Mouse (Mus musculus) inflammation-experienced regulatory T-cells, adult 6 months (primary cell): ENCODE data around the gene Gm20388. TPM values are rescaled to one million over a fixed set of nuclear protein-coding genes. Genes with fewer than 3 reads are reported as not detected.

Source experiments
- ATAC-seq: one replicate; pipeline ENCODE4 v1.8.0; 2017
- polyA plus RNA-seq, 3 experiments: library from polyadenylated mRNA; unstranded; fragments of 100-300 nt; shearing (Covaris generic); gene quantifications; one replicate each; pipeline ENCODE4 v1.2.1; 2017

The Gm20388 gene
- polyA plus RNA-seq, 3 experiments from 2014 or later, result 10.8 to 14.1 (median 11.8) TPM

DNA sequence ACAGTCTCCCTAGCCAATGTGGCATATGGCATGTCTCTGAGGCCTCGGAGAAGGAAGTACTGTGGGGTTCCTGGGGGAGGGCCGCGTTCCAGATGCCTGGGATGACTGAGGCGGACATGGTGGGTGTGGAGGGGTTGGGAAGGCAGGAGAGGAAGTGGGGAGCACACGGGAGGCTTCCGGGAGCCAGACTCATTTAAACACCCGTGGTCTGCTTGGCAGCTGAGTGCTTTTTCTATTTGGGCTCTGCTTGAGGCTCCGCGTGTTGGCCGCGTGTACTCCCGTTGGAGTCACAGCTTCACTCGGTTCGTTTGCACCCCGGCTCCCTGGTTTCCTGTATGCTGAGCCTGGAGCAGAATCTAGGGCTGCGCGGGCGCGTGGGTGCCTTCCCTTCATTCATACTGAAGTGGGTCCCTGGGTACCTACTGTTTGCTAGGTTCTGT, 357.9 kb downstream of the Gm20388 start:
- no peak for ATAC-seq

DNA sequence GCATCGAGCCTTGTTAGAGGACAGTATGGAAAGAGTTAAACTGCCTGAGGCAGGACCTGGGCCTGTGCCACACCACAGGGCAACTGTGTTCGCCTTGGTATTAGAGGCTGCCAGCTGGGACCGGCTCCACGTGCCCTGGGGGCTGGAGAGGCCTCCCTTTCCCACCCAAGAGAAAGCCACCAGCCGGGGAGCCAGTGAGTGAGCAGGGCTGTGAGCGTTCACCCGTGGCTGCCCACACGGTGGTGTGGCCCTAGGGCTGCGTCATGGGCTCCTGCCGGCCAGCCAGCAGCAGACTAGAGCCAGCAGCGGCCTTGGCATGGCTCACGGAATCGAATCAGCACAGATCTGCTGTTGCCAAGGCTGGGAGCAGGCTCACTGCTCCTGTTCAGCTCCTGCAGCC, 359.8 kb downstream of the Gm20388 start:
- no peak for ATAC-seq

DNA sequence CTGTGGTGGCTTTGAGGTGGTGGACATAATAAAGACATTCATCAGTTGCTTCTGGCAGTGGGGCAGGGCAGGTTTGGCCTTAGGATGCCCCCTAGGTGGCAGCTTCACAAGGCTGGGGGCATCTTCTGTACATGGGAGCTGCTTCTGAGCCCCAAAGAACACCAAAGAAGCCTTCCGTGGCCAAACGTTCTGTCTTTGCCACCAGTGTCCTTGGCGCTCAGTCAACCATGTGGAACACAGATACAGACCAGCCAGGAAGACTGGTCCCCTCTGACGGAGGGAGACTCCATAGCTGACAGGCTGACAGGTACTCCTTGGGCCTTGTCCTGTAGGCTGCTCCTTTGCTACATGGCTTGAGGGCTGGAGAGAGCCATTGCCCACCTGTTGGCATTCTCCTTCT, 362.8 kb downstream of the Gm20388 start:
- no peak for ATAC-seq

DNA sequence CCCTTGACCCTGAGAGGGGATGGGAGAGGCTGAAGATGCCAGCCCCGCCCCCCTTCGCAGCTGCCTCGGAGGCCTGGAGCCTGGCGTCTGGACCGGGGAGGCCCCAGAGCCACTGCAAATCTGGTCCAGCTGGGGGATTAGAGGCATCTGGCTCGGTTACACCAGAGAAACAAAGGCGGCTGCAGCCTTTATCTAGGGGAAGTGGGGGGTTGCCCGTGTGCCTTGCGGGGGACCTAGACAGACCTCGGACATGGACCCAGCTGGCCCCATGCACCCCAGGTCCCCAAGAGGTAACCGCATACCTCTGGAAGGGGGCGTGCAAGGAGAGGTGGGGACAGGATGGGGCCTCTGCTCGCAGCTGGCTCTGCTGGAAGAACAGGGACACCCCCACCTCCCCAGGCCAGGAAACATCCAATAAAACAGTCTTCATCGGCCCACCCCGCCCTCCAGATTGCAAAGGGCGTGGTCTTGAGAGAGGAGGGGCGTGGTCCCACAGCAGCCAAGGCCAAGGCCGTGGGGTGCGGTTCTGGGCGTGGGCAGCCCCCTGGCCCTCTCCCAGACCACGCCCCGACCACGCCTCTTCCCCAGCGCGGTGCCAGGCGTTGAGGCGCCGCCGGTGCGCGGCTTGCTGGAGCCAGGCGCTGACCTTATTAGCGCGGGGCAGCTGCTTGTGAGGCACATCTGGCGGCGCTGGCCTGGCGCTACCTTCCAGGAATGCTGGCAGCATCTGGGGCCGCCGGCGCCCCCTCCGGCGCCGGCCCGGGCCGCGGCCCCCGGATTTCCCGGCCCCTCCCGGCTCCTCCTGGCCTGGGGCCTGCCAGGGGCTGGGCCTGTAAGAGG, 365.6 kb downstream of the Gm20388 start:
- ATAC-seq, result peak; percentile 72

DNA sequence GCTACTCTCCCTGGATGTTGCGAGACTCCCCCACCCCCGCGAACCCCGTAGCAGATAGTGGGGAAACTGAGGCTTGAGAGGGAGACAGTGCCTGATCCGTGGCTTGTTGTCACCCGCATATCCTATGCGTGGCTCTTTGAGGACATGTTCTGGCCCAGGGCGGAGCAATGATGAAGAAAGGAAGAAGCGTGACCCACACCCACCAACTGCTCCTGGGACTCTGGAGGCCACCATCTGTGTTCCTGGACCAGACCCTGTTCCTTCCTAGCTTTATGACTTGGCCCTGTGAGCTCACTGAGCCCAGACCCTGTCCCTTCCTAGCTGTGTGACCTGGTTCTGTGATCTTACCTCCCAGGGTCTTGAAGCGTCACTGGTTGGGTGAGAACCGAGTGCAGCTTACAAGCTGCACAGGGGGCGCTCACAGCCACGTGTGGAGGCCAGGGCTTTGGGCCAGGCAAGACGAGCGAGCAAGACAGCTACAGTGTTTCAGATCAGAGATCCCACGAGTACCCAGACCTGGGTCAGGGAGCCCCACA, 366.3 kb downstream of the Gm20388 start:
- ATAC-seq, result no peak

DNA sequence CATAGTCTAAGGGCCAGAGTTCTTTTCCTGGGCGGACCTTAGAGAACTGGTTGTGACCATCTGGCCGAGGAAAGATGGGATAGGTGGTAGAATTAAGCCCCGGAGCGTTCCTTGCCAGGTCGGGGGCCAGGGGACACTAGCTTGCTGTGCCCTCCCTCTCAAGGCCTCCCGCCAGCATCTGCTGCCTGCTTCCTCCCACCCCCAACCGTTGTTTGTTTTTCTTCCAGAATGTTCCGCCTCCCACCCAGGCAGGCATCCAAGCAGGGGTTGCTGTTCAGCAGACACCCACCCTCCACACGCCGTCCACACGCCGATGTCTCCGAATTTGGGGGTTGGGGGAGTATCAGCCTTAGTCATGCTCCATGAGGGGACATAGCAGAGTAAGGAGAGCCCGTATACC, 367.4 kb downstream of the Gm20388 start:
- ATAC-seq, result no peak

DNA sequence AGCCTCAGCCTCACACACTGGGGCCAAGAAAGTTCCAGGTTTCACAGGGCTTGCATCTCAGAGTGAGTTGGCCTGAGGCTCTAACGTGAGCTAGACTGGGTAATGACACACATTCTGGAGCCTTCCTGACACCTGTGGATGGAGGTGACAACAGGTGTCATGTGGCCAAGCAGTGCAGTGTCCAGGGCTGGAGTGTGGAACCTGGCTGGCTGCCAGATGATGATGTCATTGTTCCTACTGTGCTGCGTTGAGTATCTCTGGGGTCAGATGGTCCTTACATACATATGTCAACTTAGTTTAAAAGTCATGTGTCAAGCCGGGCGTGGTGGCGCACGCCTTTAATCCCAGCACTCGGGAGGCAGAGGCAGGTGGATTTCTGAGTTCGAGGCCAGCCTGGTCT, 368.8 kb downstream of the Gm20388 start:
- ATAC-seq, result no peak

DNA sequence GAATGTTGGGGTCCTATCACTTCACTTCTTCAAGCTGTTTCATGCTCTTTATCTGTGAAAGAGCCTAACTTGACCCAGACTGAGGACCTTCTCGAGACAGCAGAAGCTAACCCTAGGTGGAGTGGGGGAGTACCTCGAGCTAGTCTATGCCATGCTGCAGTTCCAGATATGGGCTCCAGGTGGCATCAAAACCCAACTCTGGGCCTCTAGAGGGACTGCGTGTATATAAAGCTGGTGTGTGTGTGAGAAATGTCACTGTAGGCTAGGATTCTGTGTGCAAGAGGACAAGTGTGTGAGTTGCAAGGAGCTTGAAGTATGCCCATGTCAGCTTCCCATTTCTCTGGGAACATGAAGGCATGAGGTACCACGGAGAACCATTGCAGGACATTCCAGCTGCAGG, 370.8 kb downstream of the Gm20388 start:
- ATAC-seq, result peak; percentile 38

DNA sequence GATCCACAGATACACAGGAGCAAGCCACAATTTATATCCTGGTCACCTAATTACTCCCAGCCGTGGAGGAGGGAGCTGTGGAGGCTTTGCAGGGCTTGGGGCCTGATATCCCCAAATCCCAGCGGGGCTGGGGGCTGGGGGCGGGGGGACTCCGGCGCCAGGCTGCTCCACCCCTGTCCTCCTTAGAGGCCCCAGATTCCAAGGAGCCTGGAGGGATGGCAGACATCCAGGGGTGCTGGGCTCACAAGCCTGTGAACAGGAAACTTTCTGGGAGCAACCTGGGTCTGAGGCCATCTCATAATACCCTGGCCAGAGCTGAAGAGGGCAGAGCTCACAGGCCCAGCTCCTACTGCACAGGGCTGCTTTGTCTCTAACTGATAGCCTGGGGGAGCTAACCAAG, 371.8 kb downstream of the Gm20388 start:
- ATAC-seq, result no peak

DNA sequence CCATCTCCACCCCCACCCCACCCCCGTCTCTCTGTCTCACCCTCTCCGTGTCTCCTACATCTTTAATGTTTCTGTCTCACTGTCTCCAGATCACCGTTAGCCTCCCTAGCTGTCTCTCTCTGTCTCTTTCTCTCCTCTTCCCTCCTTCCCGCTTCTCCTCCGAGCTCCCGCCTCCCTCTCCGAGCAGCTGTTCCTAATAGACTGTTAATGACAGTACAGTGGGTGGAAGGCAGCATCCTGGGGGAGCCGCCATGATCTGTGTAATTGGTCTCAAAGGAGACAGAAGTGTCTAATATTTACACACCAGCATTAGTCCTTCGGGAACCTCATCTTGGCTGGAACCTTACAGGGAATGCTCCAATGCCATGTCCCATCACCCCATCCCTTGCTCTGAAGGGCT, 373.6 kb downstream of the Gm20388 start:
- no peak for ATAC-seq

DNA sequence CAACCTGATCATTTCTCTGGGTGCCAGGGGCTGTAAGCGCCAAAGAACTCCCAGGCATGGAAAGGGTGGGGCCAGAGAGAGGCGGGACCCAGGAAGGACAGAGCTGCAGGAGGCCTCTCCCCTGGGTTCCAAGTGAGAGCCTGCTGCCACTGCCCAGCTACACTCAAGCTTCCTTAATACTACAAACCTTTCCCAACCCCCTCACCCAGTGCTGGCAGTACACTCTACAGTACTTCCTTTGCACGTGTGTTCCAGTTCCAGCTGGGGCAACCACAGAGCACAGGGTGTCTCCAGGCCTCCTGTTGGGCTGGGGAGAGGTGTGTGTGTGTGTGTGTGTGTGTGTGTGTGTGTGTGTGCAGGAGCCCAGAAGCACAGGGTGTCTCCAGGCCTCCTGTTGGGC, 374.4 kb downstream of the Gm20388 start:
- ATAC-seq, result no peak

DNA sequence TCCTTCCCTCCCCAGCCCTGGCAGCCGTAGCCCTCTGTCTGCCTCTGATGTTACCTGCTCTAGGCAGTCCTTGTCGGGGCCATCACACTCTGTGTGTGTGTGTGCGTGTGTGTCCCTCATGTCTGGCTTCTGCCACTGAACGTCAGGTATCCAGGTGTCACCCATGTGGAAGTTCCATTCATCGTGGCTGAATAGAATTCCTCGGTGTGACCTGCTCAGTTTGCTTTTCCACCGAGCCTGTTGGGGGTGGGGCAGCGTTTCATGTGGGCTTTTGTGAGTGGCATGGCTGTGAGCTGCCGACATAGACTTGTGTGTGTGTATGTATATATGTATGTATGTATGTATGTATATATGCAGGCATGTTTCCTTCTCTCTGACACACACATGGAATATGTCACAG, 375.2 kb downstream of the Gm20388 start:
- no peak for ATAC-seq

DNA sequence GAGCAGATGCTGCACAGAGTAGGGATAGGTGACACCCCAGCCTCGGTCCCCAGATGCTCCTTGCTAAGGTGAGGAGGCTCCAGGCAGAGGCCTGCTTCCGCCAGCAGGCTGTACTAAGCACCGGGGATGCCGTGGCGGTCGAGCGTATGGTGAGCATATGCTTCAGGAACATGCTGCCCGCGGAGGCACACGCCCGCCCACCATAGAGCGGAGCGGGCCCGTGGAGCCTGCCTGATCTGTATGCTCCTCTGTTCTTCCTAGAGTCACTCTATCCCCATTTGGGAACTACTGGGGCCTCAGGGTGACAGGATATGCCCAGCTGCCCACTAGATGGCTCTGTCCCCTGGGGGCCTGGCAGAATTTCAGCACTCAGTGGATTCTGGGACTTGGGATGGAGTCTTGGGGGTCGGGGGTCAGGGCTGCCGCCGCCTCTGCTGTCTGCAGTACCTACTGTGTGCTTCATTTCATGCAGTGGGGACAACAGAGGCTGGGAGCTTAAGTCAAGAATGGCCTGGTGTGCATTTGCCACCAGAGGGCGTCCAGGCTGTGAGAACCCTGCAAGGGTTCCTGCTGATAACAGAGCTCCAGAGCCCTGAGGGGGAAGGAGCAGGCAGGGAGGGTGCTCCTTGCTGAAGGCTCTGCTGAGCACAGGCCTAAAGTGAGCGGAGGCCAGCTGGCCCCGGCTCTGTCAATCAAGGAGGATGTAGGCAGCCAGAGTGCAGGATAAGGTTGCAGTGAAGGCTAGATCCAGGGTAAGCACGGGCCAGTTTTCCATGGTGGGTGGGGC, 377.7 kb downstream of the Gm20388 start:
- no peak for ATAC-seq

DNA sequence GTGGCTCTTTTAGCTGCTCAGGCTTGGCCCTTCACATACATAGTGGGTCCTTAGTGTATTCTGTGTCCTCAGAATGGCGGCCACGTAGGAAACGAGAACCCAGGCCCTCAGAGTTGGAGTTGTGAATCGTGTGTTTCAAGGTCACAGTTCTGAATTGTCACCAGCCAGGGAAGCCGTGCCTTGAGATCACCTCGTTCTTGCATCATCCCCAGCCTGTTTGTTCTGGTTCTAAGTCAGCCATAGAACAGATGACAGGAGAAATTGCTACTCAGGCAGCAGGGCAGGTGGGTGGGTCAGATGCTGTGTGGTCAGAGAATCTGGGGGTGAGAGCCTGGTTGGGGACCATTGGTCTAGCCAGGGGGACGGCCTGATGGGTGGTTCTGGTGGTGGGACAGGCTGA, 378.6 kb downstream of the Gm20388 start:
- ATAC-seq, result no peak

DNA sequence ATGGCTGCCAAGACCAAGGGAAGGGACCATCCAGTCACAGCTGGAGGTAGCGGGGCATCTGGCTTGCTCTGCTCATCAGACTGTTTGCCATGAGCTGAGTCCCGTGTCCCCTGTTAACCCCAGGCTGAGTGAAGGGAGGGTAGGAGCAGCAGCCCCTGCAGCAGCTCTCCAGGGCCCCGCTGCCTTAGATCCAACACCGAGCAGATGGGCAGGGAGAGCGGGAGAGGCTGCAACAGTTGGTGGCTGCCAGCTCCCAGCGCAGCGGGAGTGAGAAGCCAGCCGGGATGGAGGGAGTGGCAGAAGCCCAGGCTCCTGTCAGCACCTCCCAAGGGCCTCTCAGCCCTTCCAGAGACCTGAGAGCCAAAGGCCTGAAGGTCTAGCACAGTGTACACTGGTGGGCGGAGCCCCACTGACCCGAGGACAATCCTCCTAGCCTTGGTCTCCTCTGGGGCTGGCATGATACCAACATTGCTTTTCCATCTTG, 379.1 kb downstream of the Gm20388 start:
- ATAC-seq, result no peak

DNA sequence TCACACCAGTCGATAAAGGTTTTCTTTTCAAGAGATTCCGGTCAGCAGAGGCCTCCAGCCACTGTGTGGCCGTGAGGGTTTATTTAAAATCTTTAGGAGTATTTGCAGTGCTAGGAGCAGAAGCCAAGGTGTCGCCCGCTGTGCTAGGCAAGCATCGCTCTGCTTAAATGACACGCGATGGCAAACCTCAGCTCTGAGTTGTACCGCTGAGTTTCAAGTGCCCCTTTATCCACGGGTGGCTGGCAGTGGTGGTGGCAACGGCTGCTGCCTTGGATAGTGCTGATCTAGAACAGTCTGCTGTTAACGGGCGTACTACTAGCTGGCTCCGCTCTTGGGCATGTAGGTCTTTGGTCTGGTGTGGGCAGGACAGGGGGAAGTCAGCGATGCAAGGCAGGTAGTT, 380.0 kb downstream of the Gm20388 start:
- no peak for ATAC-seq

DNA sequence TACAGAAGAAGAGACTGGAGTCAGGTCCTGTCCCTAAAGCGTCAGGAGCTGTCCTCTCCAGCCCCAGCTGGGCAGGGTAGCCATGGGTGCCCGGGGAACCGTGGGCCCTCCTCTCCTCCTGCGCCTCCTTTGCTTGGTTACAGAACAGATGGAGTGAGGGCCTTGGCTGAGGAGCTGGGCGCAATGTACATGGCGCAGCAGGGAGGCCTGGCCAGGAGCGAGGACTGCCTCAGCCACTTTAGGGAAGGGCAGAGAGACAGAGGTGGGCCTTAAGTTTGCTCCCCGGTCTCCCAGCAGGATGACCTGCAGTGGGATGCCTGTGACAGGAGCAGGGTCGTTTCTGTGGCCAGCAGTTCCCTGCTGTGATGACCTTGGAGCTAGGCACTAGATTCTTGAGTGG, 381.0 kb downstream of the Gm20388 start:
- no peak for ATAC-seq

DNA sequence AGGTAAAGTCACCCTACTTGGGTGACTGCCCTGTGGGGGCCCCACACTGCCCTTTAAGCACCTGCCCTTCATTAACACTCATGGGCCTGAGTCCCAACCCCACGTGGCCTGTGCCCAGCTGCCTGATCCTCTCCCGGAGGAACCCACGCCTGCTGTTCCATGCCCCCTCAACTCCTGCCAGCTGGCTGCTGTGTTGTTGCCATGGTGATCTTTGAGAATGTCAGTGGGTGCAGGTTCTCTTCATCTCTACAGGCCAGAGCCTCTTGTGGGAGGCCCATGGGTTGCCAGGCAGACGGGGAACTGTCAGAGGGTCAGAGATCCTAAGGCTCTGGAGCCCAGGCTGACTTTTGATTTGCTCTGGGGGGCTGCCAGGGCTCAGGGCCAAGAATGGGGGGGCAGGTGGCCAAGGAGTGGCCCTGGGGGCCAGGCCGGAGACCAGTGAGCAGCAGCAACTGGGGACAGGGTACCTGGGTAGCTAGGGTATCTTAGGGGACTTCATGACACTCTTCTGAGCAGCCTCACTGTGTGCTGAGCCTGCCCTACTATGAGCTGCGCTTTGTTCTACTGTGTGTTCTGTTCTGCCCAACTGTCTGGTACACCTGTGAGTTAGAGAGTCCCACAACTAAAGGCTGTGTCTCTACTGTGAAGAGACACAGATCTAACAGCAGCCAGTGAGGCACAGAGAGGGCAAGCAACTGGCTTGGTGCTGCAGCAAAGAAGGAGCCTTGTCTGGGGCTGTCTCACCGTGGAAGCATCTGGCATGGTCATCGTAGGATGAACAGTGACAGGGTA, 381.9 kb downstream of the Gm20388 start:
- no peak for ATAC-seq

DNA sequence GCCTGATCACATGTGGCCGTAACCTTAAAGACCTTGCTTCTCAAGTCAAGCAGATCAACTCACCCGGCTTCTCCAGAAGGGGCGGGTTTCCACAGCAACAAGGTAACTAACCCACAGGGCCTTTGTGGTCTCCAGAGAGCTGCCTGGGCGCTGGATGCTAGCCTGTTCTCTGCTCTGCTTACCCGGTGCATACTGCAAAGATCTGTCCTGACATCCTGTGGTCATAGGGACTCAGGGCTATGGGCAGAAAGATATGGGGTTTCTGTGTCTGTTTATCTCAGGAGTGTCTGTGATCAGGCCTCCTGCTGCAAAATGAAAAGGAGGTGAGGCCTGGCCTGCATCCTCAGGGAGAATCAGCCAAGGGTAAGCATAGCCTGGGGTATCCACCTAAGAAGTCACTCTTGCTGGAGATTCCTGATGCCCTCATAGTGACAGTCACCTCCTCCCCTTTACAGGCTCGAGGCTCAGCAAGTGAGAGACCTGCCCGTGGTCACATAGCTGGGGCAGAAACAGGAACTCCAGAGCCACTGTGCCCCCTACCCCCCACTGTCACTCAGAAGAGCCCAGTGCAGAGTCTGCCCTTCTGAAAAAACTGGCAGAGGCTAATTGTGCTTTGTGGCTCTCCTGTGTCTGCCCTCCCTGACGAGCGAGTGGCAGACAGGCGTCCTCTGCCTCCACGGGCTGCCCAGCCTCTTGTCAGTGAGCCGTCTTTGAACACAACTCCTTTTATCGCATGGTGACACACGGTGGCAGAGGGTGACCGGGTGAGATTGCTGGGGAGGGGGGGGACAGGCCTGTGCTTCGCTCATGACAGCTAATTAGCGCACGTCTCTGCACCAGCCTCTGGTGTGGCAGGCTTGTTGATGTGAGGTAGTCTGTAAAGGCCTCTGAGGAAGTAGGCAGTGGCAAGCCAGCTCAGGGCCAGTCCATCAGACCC, 383.0 kb downstream of the Gm20388 start:
- ATAC-seq, result no peak

DNA sequence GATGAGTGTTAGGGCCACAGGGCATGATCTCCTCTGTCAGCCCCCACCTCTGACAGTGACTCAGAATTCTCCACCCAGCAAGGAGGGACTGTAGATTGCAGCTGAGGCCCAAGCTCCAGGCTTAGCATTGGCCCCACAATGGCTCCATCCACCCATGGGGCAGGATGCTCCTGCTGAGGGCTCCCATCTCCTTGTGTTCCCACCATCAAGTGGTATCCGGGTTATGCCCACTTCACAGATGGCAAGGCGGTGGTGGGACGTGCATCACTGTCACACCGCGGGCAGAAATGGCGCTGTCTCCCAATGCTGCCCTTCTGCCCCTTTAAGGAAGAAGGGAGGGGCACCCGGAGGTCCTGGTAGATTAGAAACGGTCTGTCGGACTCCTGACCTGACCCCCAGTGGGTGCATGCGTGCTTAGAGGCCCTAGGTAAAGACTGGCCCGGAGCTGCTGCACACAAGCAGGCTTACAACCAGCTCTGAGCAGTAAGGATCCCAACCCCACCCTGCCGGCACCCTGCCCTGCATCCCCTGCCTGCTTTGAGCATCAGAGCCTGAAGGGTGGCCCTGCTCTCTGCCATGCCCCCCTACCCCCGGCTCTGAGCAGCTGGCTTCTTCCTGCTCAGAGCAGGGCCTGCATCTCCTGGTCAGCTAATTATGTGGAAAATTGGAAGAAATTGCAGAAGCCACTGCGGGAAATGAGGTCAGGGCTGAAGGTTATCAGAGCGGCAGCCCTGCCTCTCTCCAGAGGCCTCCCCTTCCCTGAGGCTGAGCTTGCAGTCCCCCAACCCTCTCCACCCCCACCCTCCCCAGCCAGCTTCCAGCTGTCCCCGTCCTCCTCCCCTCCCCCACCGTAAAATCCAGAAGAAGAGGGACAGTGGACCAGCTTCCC, 384.6 kb downstream of the Gm20388 start:
- ATAC-seq, result no peak

DNA sequence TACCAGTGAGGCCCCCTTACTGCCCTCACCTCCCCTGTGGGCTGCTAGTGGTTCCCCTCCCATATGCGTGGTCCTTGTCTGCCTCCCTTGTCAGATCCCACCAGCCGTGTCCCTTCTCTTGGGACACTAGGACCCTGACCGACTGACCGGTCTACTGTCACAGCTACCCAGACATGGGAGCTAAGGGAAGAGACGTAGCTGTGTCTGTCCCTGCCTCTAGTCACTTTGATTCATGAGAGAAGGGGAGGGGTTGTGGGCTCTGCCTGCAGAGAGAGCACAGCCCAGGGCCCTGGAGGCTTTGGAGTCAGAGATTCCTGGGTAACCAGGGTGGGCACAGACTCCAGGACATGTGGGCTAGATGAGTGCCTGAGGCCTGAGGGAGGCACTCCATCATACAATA, 386.4 kb downstream of the Gm20388 start:
- no peak for ATAC-seq
